Mouse (Mus musculus) stomach, postnatal 0 days (tissue): ENCODE measurements at regions not wholly inside any gene's neighbourhood (a gene's known extent, or its start where the extent isn't known, plus 50 kb on each side); places are given as distances from the start of the nearest gene placed in this dataset.

ENCODE experiments used
- CTCF ChIP-seq: IDR thresholded peaks from 2 replicates; pipeline ENCODE4 v1.5.1; 2016; ENCODE audit warnings: antibody characterized with exemption, low read depth, mild to moderate bottlenecking, moderate library complexity
- EP300 ChIP-seq: optimal IDR thresholded peaks from 2 replicates; pipeline ENCODE3; 2016; ENCODE audit warnings: antibody characterized with exemption

DNA sequence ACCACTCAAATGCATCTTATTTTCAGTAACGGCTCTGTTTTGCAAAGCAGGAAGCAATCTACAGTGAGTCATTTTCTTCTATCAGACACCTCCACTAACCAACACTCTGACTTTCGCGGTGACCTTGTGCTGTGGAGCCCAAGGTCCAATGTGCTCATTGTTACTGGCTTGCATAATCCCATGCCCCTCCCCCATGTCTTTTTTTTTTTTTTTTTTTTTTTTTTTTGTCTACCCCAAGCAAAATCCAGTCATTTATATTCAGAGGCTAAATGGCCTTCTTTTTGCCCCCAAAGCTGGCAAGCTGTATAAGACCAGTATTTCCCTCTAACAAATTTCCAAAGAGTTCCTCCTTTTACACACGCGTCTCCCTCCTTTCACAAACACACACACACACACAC, 452.1 kb upstream of the Pou3f3 start:
- TF ChIP-seq CTCF (no peak), EP300 (no peak)
